Mouse (Mus musculus) megakaryocyte, embryonic 14.5 days (primary cell): Measurements from ENCODE around the gene Znhit6.

ENCODE experiments used
- FLI1 ChIP-seq: IDR thresholded peaks from 2 replicates; pipeline ENCODE4 v1.6.1; 2012; ENCODE audit warnings: low read length, inconsistent platforms, mixed read lengths
- GATA1 ChIP-seq: IDR thresholded peaks from 3 replicates; pipeline ENCODE4 v1.6.1; 2012; ENCODE audit warnings: mixed read lengths, low read length, inconsistent platforms, borderline replicate concordance

DNA sequence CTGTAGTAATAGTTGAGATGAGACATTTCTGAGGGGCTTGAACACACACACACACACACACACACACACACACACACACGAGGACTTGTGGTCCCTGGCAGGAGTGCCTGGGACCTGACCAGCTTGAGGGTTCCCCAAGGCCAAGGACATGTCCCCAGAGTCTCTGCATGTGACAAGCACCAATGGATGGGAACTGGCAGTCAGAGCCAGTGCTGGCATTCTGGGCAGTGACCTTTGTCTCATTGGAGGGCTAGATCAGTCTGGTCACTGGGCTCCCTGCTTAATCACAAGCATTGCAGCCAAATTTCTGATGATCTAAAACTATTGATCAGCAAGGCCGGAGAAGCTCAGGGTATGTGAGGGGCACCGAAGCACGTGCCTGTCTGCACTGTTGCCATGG lies 48.8 kb downstream of the Znhit6 start:
- TF ChIP-seq GATA1 (no peak), FLI1 (no peak)
